Mouse (Mus musculus): Measurements from ENCODE around the gene Cox7b2. TPM values are rescaled to one million over a fixed set of nuclear protein-coding genes. Genes with fewer than 3 reads are reported as not detected.

Cox7b2 gene
- polyA plus RNA-seq, 1 experiment from 2014 or later: 0.72 TPM

DNA sequence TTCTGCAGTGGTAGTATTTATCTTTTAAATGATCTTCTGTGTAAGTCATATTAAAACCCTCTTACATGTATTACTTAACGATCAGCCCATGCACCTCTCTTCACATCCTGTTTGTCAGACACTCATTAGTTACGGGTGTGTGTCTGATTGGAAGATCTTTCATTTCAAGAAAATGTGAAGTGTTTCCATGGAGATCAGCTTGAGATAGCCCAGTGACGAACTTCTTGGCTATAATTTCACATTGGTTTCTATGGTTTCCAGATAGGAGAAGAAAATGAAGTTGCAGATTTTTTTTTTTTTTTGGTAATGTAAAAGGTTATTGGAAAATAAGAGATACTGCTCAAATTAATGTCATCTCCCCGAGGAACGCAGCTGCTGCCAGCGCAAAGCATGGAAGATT lies 107.8 kb downstream of the Cox7b2 start:
- no peaks in the 10 kb centered on the region for H3K36me3 ChIP-seq (ENCODE audit: control insufficient read depth, insufficient read depth)
- WGBS: 49% methylated on average over 6 of the region's 6 CpGs
- no peak overlapping the region for H3K27ac ChIP-seq (ENCODE audit: low read length)
- peak; percentile 89 for ATAC-seq
- no peak overlapping the region for H3K4me2 ChIP-seq (ENCODE audit: low read length)
- H3K4me3 ChIP-seq (replicated peaks; ENCODE audit: low read length): no peak overlapping the region
- H3K4me1 ChIP-seq (replicated peaks; ENCODE audit: control insufficient read depth, insufficient read depth, low read length): no peaks in the 10 kb centered on the region
- H3K9ac ChIP-seq (replicated peaks; ENCODE audit: low read depth, low read length): no peak overlapping the region
- H3K27me3 ChIP-seq (replicated peaks; ENCODE audit: control insufficient read depth, insufficient read depth, low read length): no peaks in the 10 kb centered on the region
- no peaks in the 10 kb centered on the region for H3K9me3 ChIP-seq (ENCODE audit: control insufficient read depth, low read length)

Other genes with a start within 250 kb of the Cox7b2 start
- 19.1 and 24.8 TPM in 2 replicates for gene Gabrb1, start 109.9 kb upstream of the Cox7b2 start, polyA plus RNA-seq (2015; fragmentation: Nextera tagmentation; extraction: Ambion mirVana)
- 16.4 and 23.4 TPM in 2 replicates for gene Gabra4, start 110.1 kb upstream of the Cox7b2 start, polyA plus RNA-seq (2015; fragmentation: Nextera tagmentation; extraction: Ambion mirVana)